Mouse (Mus musculus) CD4-positive, CD25-positive, alpha-beta regulatory T cell, adult 2 months (primary cell): ENCODE measurements around the gene Lrrc74a.

Experiments
- DNase-seq: peaks from one replicate; pipeline ENCODE4 v3.0.0-alpha.2; 2012; ENCODE audit warnings: low read depth, low spot score

The Lrrc74a gene

DNA sequence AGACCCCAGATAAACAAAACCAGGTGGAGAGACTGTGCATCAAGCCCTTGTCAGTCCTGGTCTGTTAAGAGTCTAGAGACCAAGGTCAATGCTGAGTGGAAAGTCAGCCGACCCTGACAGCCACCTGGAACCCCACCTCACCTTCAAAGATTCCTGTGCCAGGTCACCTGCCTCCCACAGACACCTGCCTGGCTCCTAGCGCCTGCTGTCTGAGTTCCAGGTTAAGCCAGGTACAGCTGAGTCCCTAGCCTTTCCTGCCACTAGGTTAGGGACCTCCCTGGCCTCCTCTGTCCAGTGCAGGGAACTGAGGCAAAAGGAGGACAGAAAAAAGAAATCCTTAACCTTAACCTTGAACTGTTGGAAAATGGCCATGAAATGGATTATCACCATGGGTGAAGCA lies 70.7 kb downstream of the Lrrc74a start:
- DNase-seq, result no peak

GRCm38 (mm10) chr12:86805315-86805714 lies 71.1 kb downstream of the Lrrc74a start:
- DNase-seq, result no peak

DNA sequence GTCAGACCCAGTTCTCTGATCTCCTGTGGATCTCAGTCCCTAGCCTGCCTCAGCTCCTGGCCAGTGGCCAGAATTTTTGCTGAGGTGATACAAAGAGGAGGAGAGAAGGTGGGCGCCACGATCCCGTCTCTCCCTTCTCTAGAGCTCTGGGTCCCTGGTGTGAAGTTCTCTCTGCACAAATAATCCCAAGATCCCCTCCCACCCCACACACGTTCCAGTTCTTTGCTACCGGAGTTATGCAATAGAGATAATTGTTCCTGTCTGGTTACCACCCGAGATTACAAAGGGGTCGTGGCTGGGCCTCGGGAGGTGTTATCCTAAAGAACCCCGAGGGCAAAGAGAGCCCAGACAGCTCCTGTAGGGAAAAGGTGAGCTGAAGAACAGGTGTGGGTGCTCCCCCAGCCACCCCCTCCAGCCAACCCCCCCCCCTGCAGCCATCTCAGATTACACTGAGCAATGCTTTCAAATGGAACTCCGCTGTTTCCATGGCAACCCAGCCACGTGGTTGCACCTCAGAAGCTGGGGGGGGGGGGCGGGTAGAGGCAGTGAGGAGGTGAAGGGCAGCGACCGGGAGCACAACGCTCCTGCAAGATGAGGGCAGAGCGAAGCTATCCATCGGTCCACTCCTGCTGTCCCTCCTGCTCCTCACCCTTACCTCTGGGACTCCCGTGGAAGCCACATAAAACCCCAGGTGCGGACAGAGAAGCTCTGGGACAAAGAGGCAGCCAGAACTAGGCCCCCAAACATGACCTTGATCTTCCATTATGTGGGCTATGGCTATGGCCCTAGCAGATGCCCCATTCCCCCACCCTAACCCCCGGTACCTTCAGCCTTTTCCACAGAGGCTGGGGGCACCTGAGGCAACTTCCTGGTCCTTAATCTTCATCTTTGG lies 72.1 kb downstream of the Lrrc74a start:
- DNase-seq, result peak; percentile 78

- peak; percentile 95 for DNase-seq
Measured at GRCm38 (mm10) chr12:86806923-86807794, 73.0 kb downstream of the Lrrc74a start.

DNA sequence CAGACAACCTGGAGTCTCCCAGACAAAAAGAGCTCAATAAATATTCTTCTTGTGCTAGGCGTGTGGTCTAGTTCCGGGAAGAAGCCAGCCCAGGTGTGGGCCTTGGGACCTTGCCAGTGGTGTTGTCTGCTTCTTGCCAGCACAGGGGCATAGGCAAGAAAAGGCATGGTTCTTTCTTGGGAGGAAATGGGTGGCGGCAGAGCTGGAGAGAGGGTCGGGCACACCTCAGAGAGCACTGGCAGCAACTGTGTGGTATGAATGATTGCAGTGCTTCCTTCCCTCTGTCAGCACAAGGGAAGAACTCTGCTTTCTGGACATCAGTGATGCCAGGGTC lies 73.6 kb downstream of the Lrrc74a start:
- DNase-seq, result no peak

- no peak for DNase-seq
Measured at GRCm38 (mm10) chr12:86808856-86809255, 74.7 kb downstream of the Lrrc74a start.

DNA sequence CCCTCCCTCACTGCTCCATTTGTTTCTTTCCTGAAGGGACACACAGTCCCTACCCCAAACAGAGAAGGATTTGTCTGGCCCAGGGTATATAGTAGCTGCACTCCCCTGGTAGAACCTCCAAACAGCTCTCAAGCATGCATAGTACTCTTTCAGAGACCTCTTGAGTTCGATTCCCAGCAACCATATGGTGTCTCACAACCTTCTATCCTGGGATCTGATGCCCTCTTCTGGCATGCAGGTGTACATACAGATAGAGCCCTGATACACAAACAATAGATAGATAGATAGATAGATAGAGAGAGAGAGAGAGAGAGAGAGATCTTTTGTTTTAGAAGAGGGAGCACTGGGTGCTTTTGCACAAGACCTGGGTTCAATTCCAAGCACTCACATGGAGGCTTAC lies 75.9 kb downstream of the Lrrc74a start:
- no peak for DNase-seq

DNA sequence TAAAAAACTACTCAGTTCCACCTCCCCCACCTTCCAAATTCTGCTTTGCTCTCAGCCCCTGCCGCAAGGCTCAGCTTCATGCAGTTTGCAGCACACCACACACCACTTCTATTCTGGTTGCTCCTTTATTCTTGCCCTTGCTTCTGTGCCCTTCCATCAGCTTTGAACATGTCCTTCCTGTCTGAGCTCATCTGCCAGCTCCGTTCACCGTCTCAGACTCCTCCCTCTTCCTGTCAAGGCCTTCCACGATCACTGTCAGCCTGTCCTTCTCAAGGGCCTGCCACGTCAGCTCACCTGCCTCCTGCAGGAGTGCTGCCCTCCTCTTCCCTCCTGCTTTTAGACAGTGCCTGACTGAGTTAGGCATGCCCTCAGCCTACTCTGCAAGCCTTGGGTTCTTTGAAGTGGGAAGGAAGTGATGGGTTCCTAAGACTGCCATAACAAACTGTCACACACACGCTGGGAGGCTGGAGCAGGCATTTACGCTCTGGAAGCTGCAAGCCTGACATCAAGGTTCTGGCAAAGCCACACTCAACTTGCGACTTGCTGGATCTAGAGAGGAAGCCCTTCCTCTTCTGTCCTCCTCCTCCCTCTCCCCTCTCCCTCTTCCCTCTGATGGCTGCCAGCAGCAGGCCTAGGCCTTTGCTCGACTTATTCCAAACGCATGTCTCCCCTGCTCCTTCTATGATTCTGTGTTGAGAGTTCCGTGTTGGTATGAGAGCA lies 76.7 kb downstream of the Lrrc74a start:
- peak; percentile 93 for DNase-seq

DNA sequence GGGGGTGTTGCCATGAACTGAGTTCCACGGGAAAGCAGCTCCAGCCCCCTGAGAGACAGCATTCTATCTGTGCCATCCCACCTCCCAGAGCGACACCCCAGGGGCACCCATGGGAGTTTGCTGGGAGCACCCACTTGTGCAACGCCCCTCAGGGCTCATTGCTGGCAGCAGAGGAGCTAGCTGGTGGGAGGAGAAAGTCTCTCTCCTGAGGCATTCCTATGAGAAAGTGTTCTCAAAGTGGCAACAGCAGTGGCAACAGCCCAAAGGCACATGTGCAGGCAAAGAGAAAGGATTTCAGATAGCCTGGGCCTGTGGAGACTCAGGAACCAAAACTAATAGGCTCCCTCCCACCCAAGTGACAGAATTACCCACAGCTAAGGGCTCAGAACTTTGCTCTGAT lies 78.6 kb downstream of the Lrrc74a start:
- no peak for DNase-seq
